Mouse (Mus musculus) heart, postnatal 14 days (tissue): ENCODE results near the gene Tinf2. TPM values are rescaled to one million over a fixed set of nuclear protein-coding genes. Genes with fewer than 3 reads are reported as not detected.

Experiments
- DNase-seq, 2 experiments: peaks; one replicate each; pipeline ENCODE4 v3.0.0; 2021 to 2022
- intact Hi-C: fragments of 180-260 bp; cut with DNase I; formaldehyde crosslinking; loops from one replicate; pipeline ENCODE4 v1.15.1; 2025
- total RNA-seq, 2 experiments: library from RNA; stranded (reverse); gene quantifications; 2 replicates each; pipeline ENCODE4 v1.2.3; 2021

Gene Tinf2
- total RNA-seq, 2 experiments from 2014 or later, result 10.5 to 10.8 TPM

DNA sequence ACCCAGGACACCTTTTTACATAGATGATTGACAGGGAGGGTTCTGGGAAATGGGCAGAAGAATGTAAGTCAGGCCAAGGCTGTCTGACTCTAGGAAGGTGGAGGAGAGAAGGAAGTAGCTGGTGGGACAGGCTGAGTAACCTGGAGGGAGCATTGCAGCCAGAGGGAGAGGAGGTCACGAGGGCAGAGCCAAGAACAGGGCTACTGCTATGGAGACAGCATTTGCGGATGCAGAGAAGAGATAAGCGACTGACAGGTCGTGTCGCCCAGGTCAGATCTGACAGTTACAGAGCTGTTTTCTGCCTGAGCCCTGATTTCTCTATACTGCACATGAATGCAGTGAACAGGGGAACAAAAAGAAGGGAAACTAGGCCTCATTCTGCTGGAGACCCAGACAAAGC is 25.8 kb upstream of the Tinf2 start:
- no peak for DNase-seq
- intact Hi-C loops, result no loop called here

DNA sequence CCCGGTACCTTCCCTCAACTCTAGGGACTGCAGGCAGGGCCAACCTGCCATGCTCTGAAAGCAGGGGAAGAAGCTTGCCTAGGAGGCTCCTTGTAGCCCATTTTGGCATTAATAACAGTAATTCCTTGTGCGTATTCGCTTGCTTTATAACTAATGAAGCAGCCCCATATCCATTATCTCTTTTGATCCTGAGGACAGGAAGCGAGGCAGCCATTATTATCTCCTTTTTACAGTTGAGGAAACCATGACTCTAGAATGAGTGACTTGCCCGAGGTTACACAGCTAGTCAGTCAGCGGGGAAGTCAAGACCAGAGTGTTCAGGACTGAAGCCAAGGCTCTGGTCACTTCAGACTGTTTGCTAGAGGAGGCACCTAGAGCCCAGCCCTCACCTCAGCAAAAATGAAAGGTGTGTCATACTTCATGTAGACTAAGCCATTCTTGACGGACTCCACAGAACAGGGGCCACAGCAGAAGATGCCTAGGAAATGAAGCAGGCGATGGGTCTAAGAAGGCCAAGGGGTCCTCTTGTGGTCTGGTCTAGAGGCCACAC is 24.5 kb upstream of the Tinf2 start:
- DNase-seq, result no peak
- intact Hi-C loops, result no loop called here

DNA sequence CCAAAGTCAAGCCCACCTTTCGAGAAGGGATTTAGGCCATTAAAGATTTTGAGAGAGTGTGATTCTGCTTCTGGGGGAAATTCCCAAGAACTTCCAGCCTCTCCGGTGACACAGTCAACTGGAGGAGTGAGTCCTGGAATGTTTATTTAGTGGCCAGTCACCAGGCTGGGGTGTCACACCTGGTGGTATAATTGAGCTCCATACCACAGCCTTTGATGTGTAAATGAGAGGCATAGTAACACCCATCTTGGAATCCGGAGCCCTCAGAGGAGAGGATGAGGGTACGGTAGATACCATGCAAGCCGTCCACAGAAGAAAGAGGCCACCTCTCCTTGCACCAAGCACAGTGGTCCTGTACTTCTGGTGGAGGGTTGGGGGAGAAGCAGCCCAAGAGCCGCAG is 21.1 kb upstream of the Tinf2 start:
- intact Hi-C loops, result no loop called here

DNA sequence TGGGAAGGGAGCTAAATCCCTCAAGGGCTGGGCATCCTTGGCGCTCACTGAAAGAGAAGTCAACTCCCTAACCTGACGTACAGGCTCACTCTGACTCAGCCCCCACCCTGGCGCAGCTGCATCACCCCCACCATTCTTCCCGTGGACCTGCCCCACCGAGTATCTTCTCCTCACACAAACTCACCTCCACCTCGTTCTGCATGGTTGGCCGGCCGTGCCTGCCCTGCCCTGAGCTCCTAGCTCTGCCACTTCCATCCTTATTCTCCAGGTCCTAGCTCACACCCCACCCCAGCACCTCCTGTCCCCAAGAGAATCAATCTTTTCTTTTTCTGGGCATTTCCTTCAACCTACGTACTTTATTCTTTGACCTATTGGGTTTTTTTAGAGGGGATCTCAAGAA is 19.5 kb upstream of the Tinf2 start:
- DNase-seq, result no peak
- intact Hi-C loops, result no loop called here

More for the DNA sequence above, 21.1 kb upstream of the Tinf2 start:
- DNase-seq, result no peak

DNA sequence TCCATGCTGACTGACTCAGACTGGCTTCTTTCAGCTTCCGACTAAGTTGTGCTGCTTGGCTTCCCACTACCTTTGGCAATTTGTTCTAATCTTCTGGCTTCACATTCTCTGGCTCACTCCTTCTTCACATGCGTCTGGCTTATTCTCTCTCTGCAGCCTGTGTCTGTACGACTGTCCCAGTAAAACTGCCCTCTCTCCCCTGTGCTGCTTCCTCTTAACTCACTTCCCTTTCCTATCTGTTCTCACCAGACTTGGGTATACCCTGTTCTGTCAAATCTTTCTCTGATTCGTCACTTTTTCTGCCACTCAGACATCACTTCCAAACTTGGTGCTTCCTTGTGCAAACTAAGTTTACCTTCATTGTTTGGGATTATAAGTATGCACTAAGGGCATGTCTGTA is 15.6 kb upstream of the Tinf2 start:
- intact Hi-C loops, result no loop called here
- DNase-seq, result no peak

DNA sequence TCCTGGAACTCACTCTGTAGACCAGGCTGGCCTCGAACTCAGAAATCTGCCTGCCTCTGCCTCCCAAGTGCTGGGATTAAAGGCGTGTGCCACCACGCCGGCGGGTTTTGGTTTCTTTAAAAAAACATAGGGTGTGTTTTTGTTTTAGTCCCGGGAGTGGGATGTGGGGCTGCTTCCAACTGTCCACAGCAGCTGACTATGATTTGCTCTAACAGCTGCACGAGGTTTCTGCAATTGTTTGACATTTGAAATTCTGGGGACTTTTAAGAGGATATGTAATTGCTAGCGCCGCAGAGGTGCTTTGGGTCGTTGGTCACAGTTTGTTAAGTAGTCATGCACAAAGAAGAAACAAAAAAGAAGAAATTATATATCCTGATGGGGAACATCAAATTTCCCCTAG is 7.8 kb upstream of the Tinf2 start:
- DNase-seq, result no peak
- intact Hi-C loops, result no loop called here

DNA sequence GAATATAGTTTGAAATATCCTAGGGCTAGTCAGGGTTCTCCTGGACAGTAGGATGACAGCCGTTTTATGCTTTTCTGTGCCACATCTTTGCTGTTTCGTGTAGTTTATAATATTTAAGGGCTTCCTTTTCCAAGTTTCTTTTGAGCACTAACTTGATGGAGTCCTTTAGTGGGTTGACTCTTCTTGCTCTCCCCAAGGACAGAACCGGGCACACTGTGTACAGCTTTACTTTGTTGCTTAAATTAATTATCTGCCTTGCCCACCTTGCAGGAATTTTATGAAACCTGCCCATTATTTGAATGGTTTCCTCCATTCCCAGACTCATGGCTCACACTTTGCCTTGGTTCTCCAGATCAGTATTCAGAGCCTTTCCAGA is 486 bp upstream of the Tinf2 start:
- intact Hi-C loops, result loop anchor here (1.0 to 2.0 kb wide), 2 partner anchors 39 to 61 kb away; no protein-coding TSS in a partner anchor
- DNase-seq, result no peak

DNA sequence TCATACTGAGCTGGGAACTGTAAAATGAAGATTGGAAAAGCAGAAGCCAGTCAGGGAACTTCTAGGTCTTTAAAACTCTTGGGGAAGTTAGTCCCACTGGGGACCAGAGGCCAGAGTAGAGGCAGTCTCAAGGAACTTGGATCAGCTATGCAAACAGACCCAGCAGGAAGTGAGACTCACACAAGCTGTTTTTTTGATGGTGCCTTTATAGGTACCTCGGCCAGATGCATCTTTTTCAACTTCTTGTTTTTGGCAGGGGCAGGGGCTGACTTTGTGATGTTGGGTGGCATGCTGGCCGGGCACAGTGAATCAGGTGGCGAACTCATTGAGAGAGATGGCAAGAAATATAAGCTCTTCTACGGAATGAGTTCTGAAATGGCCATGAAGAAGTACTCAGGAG is 4.0 kb downstream of the Tinf2 start:
- intact Hi-C loops, result no loop called here

DNA sequence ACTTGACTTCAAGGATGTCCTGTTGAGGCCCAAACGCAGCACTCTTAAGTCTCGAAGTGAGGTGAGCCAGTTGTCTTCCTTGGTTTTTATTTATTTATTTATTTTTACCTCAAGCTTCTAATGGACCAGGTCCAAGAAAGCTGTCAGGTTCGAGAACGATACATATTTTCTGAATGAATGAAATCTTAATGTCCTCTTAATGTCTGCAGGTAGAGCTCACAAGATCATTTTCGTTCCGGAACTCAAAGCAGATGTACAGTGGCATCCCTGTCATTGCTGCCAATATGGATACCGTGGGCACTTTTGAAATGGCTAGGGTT is 8.9 kb downstream of the Tinf2 start:
- DNase-seq, result no peak
- intact Hi-C loops, result loop anchor here (5.0 kb wide), 1 partner anchor 40 kb away; no protein-coding TSS in a partner anchor

More for the DNA sequence above, 4.0 kb downstream of the Tinf2 start:
- no peak for DNase-seq

DNA sequence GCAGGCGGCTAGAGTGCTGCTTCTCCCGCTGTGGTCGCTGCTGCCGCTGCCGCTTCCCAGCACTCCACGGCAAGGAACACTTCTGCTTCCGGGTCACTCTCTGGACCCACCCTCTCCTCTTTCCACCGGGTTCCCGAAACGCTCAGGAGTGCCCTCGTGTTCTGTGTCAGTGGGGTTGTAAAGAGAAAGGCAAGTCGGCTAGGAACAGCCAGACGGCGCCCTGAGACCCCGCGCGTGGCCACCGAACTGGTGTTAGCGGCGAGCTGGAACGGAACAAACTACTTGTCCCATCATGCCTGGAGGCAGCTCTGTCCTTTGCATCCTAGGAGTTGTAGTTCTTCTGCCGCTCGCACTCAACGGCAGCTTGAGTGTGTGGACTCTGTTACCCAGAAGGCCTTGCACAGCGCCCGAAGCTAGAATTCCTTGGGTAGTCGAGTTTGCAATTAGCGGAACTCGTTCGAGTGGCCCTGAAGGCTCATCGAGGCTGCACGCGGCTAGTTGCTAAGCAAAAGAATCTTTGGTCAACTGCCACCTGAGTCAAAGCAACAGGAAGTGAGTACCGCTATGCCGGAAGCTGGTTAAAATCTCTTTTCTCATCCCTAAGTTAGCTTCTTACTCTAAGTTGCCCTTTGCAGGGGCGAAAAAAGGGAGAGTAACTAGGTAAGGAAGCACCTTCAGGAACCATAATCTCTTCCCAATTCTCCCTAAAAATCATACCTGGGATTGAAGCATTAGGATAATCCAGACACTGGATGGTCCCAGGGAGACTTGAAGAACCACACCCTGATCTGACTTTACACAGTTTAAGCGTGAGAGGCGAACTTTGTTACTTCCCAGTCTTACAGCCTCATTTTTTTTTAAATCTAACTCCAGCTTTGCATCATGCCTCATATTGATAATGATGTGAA is 9.5 kb downstream of the Tinf2 start, which contains the start of the genes Gmpr2 and Nedd8:
TSS of gene Gmpr2 (plus strand) at position 109 of the 908 bp plus-strand sequence.
TSS of gene Nedd8 (minus strand) at position 292 of the 908 bp plus-strand sequence.
- intact Hi-C loops, result loop anchor here (5.0 kb wide), 1 partner anchor 40 kb away; no protein-coding TSS in a partner anchor
- DNase-seq, result peak; percentile 82 to 83

DNA sequence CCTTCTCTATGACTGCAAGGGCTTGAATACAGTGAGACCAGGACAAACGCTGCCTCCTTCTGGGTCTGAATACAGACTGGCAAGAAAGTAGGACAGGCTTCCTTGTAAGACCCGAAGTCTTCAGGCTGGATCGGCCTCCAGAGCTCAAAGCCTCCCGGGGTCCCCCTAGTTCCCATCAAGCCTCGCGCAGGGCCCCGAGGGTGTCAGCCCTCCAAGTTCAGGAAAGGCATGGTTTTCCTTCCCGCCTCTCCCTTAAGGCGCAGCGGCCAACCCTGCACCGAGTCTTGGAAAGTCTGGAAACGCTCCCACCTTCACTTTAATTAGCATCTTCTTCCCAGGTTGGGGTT is 10.2 kb downstream of the Tinf2 start:
- DNase-seq, result no peak
- intact Hi-C loops, result loop anchor here (5.0 kb wide), 1 partner anchor 39 kb away; no protein-coding TSS in a partner anchor

DNA sequence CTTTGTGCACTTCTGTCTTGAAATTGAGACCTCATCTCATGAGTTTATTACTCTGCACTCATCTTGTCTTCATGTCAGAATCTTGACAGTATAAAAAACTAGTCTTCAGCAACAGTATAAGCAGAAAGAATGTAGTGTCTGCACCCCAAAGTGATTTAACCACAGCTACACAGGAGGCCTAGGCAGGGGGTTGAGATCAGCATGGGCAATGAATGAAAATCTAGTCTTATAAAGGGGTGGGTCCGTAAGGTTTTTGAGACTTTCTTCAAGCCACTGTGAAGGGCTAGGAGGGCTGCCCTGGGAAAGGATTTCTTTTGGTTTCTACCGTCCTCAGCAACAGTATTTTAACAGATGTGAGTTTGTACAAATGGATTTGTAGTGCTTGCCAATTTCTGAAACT is 21.0 kb downstream of the Tinf2 start:
- intact Hi-C loops, result no loop called here
- DNase-seq, result no peak

DNA sequence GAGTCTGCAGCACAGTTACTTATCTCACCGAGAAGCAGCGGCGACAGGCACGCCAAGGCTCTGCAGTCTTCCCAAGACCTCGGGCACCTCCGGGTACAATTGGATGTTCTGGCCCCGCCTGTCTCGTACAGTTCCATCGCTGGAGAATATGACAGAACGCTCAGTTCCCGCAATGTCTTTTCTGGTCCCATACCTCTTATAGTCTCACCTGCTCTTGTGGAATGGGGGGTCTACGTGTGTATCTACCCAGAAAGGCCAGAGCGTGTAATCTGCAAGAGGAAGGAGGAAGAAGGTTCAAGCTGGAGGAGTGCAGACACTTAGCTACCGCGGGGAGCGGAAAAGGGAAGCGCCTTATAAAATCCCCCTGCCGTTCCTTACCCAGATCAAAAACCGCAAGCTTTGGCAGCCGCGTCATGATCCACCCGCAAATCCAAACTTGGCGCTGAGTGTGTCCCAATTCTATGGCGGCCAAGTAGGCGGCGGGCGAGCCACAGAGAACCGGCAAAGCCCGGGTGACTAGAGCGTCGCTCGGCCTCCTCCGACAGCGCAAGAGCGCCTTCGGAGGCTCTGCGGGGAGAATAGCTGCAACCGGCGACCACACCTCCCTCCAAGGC is 21.6 kb downstream of the Tinf2 start, which contains the start of gene Mdp1:
TSS of gene Mdp1 (minus strand) at position 549 of the 614 bp plus-strand sequence.
- DNase-seq, result peak; percentile 80 to 83

DNA sequence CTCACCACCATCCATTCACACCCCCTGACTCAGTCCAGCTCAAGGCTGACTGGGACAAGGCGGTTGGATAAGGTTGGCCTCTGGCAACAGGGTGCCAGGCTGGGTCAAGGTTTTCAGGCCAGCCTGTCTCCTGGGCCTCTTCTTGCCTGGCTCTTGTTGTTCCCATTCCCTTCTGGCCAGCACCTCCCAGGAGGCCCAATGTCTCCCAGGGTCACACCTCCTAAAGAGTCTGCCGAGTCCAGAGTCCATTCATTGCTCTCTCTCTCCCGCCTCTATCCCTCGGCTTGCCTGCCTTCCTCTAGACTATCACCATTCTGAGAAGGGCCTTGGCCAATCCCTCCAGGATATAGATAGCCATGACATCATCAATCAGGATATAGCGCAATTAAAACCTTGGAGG is 23.6 kb downstream of the Tinf2 start:
- intact Hi-C loops, result loop anchor here (2.0 kb wide), 1 partner anchor 13 kb away; no protein-coding TSS in a partner anchor
- DNase-seq, result no peak

More for the DNA sequence above, 21.6 kb downstream of the Tinf2 start, which contains the start of gene Mdp1:
- intact Hi-C loops, result loop anchor here (2.0 kb wide), 1 partner anchor 15 kb away; no protein-coding TSS in a partner anchor

DNA sequence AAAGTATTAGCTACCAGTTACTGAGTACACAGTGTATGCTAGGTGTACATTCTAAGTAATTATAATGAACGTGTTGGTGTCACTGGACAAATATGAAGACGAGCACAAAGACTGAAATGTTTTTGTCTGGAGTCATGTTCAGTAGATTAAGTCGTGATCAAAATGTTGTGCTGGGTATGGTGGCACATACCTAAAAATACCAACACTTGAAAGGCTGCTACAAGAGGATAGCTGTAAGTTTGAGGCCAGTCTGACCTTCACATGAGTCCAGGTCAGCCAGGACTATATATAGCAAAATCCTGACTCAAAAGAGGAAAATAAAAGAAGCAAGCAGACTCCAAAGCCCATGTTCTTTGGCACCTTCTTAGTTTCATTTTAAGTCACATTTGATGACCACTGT is 24.7 kb downstream of the Tinf2 start:
- no peak for DNase-seq
- intact Hi-C loops, result no loop called here

DNA sequence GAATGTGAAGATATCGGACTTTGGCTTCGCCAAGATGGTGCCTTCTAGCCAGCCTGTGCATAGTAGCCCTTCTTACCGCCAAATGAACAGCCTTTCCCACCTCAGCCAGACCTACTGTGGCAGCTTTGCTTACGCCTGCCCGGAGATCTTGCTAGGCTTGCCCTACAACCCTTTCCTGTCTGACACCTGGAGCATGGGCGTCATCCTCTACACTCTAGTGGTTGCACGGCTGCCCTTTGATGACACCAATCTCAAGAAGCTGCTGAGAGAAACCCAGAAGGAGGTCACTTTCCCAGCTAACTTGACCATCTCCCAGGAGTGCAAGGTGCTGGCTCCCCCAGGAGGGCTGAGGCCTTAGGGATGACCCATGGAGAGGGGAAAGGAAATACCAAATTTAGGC is 30.1 kb downstream of the Tinf2 start:
- intact Hi-C loops, result no loop called here
- DNase-seq, result no peak

DNA sequence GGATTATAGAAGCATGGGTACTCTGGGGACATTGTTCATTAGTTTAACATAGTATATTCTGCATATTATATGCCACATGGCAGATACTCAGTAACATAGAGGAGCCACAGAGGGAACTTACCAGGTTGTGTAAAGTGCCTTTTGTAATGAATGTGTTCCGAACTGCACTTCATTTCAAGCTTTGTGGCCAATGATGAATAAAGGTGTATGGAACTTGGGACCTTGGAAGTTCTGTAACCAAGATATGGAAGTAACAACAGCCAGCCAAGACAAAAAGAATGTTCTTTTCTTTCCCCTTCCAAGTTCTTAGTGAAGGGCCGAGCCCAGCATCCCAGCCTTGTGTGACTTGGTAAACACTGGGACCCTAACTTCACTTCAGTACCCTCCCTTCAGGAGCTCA is 31.7 kb downstream of the Tinf2 start, which contains the start of gene Tssk4:
TSS of gene Tssk4 (plus strand) at position 301 of the 400 bp plus-strand sequence.
- no peak for DNase-seq
- intact Hi-C loops, result no loop called here

DNA sequence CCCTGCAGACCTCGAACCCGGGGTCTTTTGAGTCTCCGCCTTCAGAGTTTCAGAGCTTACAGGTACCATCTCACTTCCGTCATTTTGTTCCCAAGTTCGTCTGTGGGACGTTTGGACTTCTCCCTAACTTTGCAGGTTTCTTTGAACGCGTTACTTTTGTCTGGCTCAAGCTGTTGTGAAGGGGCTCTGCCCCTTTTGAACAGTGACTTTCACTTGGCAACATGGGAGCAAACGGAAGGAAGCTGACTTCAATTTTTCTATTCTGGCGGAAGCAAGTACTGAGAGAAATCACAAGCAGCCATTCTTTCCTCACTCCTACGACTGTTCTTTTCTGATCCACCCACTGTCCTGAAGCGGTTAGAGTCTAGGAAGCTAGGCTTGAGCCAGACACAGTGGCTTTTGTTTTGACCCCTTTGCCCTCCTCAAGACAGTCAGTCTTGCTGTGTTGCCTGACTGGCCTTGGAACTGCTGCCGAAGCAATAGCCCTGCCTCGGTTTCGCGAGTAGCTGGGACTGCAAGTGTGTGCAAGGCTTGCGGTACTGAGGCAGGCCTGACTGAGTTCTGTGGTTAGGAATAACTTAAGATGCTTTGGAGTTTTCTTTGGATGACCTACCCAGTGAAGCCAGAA is 37.2 kb downstream of the Tinf2 start:
- intact Hi-C loops, result loop anchor here (2.0 kb wide), 1 partner anchor 14 kb away; no protein-coding TSS in a partner anchor
- DNase-seq, result peak in 1 of 2 experiments; percentile 16

DNA sequence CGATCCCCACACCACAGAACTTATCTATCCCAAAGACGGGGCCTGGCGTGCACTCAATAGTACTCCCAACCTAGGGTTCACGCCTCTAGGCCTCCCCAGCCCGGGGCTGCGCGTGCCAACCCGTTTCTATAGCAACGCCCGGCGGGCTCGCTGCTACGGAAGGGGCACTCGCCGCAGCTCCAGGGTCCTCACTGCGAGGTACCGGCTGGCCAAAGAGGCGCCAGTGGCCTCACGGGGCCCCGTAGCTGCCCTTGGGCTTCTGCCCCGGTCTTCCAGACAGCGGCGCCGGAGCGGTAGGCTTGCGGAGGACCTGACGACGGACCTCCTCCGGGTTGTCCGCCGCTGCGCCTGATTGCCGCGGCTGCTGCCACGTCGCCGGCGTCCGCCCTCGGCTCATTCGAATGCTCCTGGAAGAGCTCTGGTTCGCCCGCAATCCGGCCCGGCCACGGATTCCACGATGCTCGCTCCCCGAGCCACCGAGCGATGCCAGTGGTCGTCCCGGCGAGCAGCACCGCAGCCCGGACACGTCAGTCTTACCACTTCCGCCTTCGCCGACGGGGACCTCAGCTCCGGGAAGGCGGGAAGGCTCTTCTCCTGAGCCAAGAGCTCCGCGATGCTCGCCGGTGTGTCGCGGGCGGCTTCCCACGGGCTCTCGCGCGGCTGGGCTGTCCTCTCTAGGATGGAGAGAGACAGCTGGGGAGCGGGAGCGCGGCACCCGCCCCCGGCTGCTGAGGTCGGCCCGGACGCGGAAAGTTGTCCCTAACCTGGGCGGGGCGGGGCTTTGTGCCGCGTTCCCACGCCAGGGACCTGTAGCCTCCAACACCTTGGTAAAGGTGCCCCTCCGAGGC is 38.3 kb downstream of the Tinf2 start, which contains the start of gene Tm9sf1:
TSS of gene Tm9sf1 (minus strand) at position 747 of the 848 bp plus-strand sequence.
- peak; percentile 89 for DNase-seq
- intact Hi-C loops, result no loop called here

DNA sequence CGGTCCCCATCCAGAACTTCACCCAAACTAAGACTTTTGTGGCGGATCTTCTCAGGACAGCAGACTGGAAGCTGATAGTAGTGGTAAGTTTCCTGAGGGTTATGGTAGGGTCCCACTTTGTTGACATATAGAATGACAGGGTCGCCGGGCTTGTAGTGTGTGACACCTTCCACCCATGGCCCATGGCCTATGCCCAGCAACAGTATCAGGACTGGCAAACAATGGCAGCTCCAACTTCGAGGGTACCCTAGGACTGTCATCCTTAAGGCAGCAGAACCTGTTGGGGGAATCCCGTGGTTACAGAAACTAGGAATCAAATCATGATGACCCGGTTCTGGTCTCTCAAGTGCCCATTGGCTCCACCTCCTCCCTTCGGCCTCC is 39.0 kb downstream of the Tinf2 start:
- intact Hi-C loops, result no loop called here
- DNase-seq, result no peak
